Mouse (Mus musculus) midbrain, embryonic 15.5 days (tissue): ENCODE measurements around the gene Gm20388. TPM values are rescaled to one million over a fixed set of nuclear protein-coding genes. Genes with fewer than 3 reads are reported as not detected.
A peak's percentile ranks its signal among the peaks of the same experiment; 100 is the strongest.
"Not testable (repeated sequence)": the region's sequence is repeated elsewhere in the genome, so short reads cannot be mapped to it uniquely, and the experiment has no call there.

Source experiments
- ATAC-seq: fragments of 200-750 bp; cut with Nextera tagmentation; replicated peaks from 2 replicates; pipeline ENCODE4 v1.8.0; 2017; ENCODE audit warnings: moderate TSS enrichment
- H3K27ac ChIP-seq: fragments of 300-500 bp; sonication (generic); 2 replicates; pipeline ENCODE4 v1.5.1; 2015; ENCODE audit warnings: mild to moderate bottlenecking, inconsistent platforms
- H3K27me3 ChIP-seq: fragments of 300-500 bp; sonication (generic); replicated peaks from 2 replicates; pipeline ENCODE4 v1.6.1; 2015; ENCODE audit warnings: inconsistent platforms
- H3K36me3 ChIP-seq: fragments of 300-500 bp; sonication (generic); replicated peaks from 2 replicates; pipeline ENCODE4 v1.6.1; 2015; ENCODE audit warnings: inconsistent platforms
- H3K4me1 ChIP-seq: fragments of 300-500 bp; sonication (generic); 2 replicates; pipeline ENCODE4 v1.6.1; 2015; ENCODE audit warnings: inconsistent platforms
- H3K4me2 ChIP-seq: fragments of 300-500 bp; sonication (generic); 2 replicates; pipeline ENCODE4 v1.6.1; 2015; ENCODE audit warnings: inconsistent platforms, mild to moderate bottlenecking, moderate library complexity
- H3K4me3 ChIP-seq: fragments of 300-500 bp; sonication (generic); 2 replicates; pipeline ENCODE4 v1.5.1; 2015; ENCODE audit warnings: mild to moderate bottlenecking, inconsistent platforms
- H3K9ac ChIP-seq: fragments of 300-500 bp; sonication (generic); 2 replicates; pipeline ENCODE4 v1.6.1; 2015; ENCODE audit warnings: mild to moderate bottlenecking, inconsistent platforms
- H3K9me3 ChIP-seq: fragments of 300-500 bp; sonication (generic); 2 replicates; pipeline ENCODE4 v1.6.1; 2016; ENCODE audit warnings: inconsistent platforms
- WGBS: fragments of 180-500 bp; shearing (Covaris S2); methylation state at CpG from one replicate; pipeline ENCODE4 v1.1.7; 2015; ENCODE audit warnings: mixed read lengths; 5-methylcytosine and 5-hydroxymethylcytosine counted together
- polyA plus RNA-seq: library from polyadenylated mRNA; unstranded; fragments of >200 nt; fragmentation: Nextera tagmentation; extraction: Ambion mirVana; gene quantifications from 2 replicates; pipeline ENCODE4 v1.2.1, GENCODE M21; 2015

Gm20388 gene
- polyA plus RNA-seq, 1 experiment from 2014 or later: 5.6 TPM

DNA sequence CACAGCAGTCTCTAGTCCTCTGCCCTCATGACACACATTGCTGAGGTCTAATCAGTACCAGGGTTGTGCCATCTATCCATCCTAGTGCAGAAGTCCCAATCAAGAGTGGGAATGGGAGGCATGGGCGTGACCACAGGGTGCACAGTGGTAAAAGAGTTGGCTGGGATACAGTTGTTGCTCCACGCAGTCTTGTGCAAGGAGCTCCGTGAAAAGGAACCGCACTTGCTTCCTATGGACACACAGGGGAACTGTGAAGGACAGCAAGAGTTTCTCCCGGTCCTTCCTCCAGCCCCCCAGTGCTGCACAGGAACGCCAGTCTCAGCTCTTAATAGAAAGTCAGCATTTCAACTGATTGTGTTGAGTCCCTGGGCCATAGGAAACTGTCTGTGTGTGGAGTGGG, 4048.8 kb downstream of the Gm20388 start:
- H3K4me2 ChIP-seq: no peak overlapping the region
- H3K4me1 ChIP-seq: no peaks in the 10 kb centered on the region
- no peak for ATAC-seq
- no peak overlapping the region for H3K9ac ChIP-seq
- no peak overlapping the region for H3K27ac ChIP-seq
- no peaks in the 10 kb centered on the region for H3K9me3 ChIP-seq
- no peaks in the 10 kb centered on the region for H3K27me3 ChIP-seq
- H3K36me3 ChIP-seq: peaks cover 45% of the 10 kb centered on the region
- WGBS: 93% methylated on average over 6 of the region's 6 CpGs
- no peak overlapping the region for H3K4me3 ChIP-seq

DNA sequence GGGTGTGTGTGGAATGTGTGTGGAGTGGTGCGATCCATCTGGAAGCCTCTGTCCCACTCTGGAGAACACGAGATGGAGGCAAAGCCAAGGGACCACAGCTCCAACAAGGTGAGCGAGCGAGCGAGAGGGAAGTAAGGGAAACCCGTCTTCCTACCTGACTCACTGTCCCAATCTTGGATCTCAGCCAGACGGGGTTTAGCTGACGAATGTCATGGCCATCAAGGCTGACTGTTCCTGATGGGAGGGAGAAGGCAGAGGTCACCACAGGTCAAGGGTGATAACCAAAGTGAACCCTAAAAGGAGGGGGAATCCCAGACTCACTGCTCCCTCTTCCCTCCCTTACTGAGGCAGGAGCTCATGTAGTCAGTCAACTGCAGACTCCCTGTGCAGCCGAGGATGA, 4049.4 kb downstream of the Gm20388 start:
- no peak overlapping the region for H3K27ac ChIP-seq
- no peak for ATAC-seq
- H3K4me2 ChIP-seq: no peak overlapping the region
- H3K4me3 ChIP-seq: no peak overlapping the region
- no peaks in the 10 kb centered on the region for H3K27me3 ChIP-seq
- H3K9ac ChIP-seq: no peak overlapping the region
- 90% methylated on average over 9 of the region's 9 CpGs for WGBS
- H3K4me1 ChIP-seq: no peaks in the 10 kb centered on the region
- no peaks in the 10 kb centered on the region for H3K9me3 ChIP-seq
- H3K36me3 ChIP-seq: peaks cover 43% of the 10 kb centered on the region

DNA sequence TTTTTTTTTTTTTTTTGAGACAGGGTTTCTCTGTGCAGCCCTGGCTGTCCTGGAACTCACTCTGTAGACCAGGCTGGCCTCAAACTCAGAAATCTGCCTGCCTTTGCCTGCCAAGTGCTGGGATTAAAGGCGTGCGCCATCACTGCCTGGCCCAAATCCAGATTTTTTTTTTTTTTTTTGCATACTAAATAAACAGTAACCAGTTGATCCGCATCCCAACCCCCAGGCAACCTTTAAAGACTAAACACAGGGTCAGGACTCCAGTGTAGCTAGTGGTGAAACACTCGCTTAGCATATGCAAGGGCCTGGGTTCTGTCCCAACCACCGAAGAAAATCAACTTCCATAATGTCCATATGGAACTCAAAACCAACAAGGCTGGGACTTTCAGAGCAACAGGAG, 4049.9 kb downstream of the Gm20388 start:
- H3K4me3 ChIP-seq, H3K27me3 ChIP-seq, H3K27ac ChIP-seq, ATAC-seq, H3K9ac ChIP-seq, H3K9me3 ChIP-seq, H3K4me1 ChIP-seq, H3K4me2 ChIP-seq: not testable (repeated sequence)
- peaks cover 43% of the 10 kb centered on the region for H3K36me3 ChIP-seq
- WGBS: 74% methylated on average over 5 of the region's 5 CpGs

DNA sequence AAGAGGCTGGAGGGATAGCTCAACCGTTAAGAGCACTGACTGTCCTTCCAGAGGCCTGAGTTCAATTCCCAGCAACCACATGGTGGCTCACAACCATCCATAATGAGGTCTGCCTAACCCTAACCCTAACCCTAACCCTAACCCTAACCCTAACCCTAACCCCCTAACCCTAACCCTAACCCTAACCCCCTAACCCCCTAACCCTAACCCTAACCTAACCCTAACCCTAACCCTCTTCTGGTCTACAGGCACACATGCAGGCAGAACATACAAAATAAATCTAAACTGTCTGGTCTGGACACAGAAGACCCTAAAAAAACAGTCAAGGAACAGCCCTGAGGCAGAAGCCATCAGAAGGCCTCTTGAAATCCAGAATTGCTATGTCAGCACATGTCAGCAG, 4050.7 kb downstream of the Gm20388 start:
- no peak overlapping the region for H3K9ac ChIP-seq
- no peaks in the 10 kb centered on the region for H3K27me3 ChIP-seq
- no peak overlapping the region for H3K4me3 ChIP-seq
- no peak for ATAC-seq
- H3K36me3 ChIP-seq: peaks cover 43% of the 10 kb centered on the region
- no peaks in the 10 kb centered on the region for H3K9me3 ChIP-seq
- H3K4me2 ChIP-seq: no peak overlapping the region
- H3K4me1 ChIP-seq: no peaks in the 10 kb centered on the region
- H3K27ac ChIP-seq: no peak overlapping the region
- 50% methylated on average over 1 of the region's 1 CpGs for WGBS

DNA sequence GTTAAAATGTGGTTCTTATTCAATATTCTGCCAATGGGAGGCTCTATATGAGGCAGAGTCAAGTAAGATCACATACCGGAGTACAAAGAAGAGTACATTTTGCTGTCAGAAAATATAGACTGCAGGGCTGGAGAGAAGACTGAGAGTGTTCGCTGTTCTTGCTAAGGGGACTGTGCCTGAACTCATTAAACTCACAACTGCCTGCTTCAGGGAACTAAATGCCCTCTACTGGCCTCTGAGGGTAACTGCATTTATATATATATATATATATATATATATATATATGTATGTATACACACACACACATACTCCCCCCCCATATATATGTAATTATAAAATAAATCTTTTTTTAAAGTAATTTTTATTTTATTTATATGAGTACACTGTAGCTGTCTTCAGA, 4056.3 kb downstream of the Gm20388 start:
- no peak overlapping the region for H3K27ac ChIP-seq
- H3K4me1 ChIP-seq: no peaks in the 10 kb centered on the region
- no peak overlapping the region for H3K9ac ChIP-seq
- peaks cover 13% of the 10 kb centered on the region for H3K36me3 ChIP-seq
- H3K27me3 ChIP-seq: no peaks in the 10 kb centered on the region
- 65% methylated on average over 2 of the region's 2 CpGs for WGBS
- H3K4me3 ChIP-seq: no peak overlapping the region
- no peaks in the 10 kb centered on the region for H3K9me3 ChIP-seq
- no peak overlapping the region for H3K4me2 ChIP-seq
- ATAC-seq: no peak

DNA sequence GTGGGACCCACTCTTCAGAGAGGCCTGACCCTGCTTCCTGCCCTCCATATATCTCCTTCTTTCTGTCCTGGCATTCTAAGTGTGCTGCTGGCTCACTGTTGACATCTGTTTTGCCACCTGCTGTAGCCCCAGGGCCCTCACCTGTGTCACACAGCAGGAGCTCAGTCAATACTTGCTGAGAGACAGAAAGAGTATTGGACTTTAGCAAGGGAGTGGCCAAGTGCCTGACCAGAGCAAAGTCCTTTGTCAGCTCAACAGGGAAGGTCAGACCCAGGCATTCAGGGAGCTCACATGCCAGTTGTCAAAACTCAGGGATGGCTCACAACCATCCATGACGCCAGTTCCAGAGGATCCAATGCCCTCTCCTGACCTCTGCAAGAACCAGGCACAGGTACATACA, 4062.9 kb downstream of the Gm20388 start:
- 83% methylated on average over 1 of the region's 1 CpGs for WGBS
- Histone ChIP-seq H3K36me3 (no peaks in the 10 kb centered on the region), H3K27me3 (no peaks in the 10 kb centered on the region), H3K9me3 (no peaks in the 10 kb centered on the region), H3K4me3 (no peak overlapping the region), H3K9ac (no peak overlapping the region), H3K4me2 (no peak overlapping the region), H3K27ac (no peak overlapping the region), H3K4me1 (no peaks in the 10 kb centered on the region)
- ATAC-seq: no peak

DNA sequence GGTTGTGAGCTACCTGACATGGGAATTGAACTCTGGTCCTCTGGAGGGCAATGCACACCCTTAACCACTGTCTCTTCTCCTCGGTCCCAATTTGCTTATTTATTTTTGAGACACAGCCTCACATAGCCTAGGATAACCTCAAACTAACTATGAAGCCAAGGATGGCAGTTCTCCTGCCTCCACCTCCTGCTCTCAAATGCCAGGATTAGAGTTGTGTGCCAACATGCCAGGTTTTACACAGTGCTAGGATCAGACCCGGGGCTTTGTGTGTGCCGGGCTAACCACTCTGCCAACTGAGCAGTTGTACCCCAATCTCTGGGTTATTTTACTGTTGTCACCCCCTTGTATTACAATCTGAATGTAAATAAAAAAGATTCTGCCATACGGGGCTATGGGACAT, 4066.9 kb downstream of the Gm20388 start:
- Histone ChIP-seq H3K27me3 (no peaks in the 10 kb centered on the region), H3K27ac (no peak overlapping the region), H3K9ac (no peak overlapping the region), H3K4me3 (no peak overlapping the region), H3K4me2 (no peak overlapping the region), H3K9me3 (no peaks in the 10 kb centered on the region), H3K4me1 (peaks cover 22% of the 10 kb centered on the region), H3K36me3 (no peaks in the 10 kb centered on the region)
- ATAC-seq: no peak
- 91% methylated on average over 4 of the region's 4 CpGs for WGBS

DNA sequence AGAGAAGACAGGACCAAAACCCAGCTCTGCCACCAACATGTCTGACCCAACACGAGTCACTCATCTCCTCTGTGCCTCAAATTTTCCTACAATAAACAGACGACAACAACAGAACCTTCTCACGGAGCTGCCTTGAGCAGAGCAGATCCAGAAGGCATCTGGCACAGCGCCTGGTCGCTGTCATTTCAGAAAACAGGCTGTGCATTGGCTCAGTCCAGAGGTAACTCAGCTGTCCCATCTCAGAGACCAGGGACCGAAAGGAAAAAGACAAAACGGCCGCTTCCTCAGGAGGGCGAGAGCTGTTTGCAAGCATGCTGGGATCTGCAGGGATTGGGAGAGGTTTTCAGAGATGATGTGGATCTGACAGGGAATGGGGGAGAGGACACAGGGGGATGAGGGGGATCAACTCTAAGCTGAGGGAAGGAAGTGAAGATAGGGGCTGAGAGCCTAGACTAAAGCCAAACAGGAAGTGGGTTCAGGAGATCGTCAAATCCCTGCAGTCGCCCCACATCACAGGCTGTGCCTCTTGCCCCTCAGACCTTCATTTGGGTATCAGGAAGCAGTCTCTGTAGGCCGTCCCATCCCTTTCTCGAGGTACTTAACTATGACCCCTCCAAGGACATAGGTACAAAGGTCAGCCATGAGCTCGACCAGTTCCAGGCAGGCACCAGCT, 4067.7 kb downstream of the Gm20388 start:
- Histone ChIP-seq H3K4me1 (peaks cover 25% of the 10 kb centered on the region), H3K36me3 (no peaks in the 10 kb centered on the region), H3K4me3 (no peak overlapping the region), H3K4me2 (no peak overlapping the region), H3K9me3 (no peaks in the 10 kb centered on the region), H3K27ac (no peak overlapping the region), H3K9ac (no peak overlapping the region), H3K27me3 (no peaks in the 10 kb centered on the region)
- WGBS: 79% methylated on average over 14 of the region's 14 CpGs
- no peak for ATAC-seq

DNA sequence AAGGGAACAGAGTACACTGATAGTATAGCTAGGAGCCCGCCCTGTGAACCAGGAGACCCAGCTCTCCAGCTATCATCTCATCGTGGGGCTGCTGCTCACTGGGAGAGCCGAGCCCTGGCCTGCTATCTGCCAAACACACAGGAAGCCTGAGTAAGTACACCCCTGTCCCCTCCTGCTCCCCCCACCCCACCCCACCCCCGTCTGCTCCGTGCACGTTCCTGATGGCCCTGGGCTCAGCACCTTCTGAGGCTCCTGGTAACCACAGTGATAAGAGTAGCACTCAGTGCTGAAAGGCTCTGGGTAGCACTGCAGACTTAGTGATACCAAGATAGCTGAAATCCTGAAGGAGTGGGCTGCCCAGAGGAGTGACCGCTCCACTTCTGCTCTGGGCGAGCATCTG, 4068.3 kb downstream of the Gm20388 start:
- WGBS: 85% methylated on average over 8 of the region's 8 CpGs
- H3K9me3 ChIP-seq: no peaks in the 10 kb centered on the region

DNA sequence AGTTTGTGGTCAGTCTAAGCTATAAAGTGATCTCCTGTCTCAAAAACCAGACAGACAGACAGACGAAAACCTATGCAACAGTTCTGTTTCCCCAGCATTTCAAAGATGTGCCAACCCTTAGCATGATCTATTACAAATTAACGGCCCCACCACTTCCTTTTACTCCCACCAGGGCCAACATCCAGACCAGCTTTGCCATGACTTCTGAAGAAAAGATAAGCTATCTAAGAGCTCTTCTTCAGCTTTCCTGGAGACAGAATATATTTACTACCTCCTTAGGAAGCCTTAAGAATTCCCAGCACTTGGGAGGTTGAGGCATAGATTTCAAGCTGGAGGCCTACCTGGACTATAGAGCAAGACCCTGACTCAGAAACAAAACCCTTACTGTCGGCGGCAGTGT, 4069.6 kb downstream of the Gm20388 start:
- no peak overlapping the region for H3K9ac ChIP-seq
- H3K36me3 ChIP-seq: no peaks in the 10 kb centered on the region
- no peaks in the 10 kb centered on the region for H3K9me3 ChIP-seq
- 84% methylated on average over 4 of the region's 4 CpGs for WGBS
- 0 out of 2 replicates have a peak overlapping the region, but pooled peaks have one; percentile 16 for H3K4me2 ChIP-seq
- no peaks in the 10 kb centered on the region for H3K27me3 ChIP-seq
- peaks cover 26% of the 10 kb centered on the region for H3K4me1 ChIP-seq
- ATAC-seq: no peak
- no peak overlapping the region for H3K27ac ChIP-seq
- H3K4me3 ChIP-seq: no peak overlapping the region

More for the DNA sequence above, 4068.3 kb downstream of the Gm20388 start:
- no peak for ATAC-seq
- H3K4me1 ChIP-seq: peaks cover 26% of the 10 kb centered on the region
- H3K4me3 ChIP-seq: no peak overlapping the region
- no peak overlapping the region for H3K9ac ChIP-seq
- no peaks in the 10 kb centered on the region for H3K27me3 ChIP-seq
- no peak overlapping the region for H3K4me2 ChIP-seq
- no peaks in the 10 kb centered on the region for H3K36me3 ChIP-seq
- no peak overlapping the region for H3K27ac ChIP-seq

DNA sequence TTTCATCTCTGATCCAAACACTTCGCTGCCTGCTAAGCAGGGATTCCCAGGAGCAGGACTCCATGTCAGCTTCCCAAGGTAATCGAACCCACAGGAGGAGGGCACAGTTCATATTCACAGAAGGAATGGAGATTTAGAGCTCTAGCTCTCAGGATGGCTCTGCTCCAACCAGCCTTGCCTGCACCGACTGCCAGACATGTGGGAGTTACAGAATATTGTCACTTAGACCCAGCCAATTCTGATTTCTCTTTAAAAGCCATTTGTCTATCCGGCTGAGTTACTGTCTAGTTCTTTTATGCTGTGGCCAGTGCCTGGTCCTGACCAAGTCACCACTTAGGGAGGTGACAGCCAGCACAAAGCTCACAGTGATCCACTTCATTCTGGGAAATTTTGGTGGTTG, 4071.0 kb downstream of the Gm20388 start:
- 47% methylated on average over 4 of the region's 4 CpGs for WGBS
- 0 out of 2 replicates have a peak overlapping the region, but pooled peaks have one; percentile 5 for H3K9ac ChIP-seq
- no peak for ATAC-seq

DNA sequence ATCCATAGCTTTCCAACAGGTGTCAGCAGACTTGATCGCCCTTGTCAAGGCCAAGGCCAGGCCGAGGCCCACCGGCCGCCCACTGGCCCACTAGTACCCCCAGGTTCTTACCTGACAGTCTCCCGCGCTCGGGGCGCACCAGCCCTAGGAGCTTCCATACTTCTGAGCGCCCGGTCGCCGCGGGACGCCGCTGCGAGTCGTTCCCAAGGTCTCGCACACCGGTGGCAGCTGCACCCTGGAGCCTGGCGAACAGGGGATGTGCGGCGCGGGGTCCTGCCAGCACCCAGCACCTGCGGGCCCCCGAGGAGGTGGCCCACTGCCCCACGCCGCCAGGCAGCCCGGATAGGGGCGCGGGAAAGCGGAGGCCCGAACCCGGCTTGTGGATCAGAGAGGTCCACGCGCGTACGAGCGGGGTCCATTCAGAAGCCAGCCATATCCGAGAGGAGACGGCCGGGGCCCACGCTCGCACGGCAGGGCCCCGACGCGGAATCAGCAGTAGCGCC, 4071.7 kb downstream of the Gm20388 start:
- Histone ChIP-seq H3K36me3 (no peaks in the 10 kb centered on the region), H3K4me3 (peak overlapping the region; percentile 69), H3K4me1 (peaks cover 26% of the 10 kb centered on the region), H3K4me2 (peak overlapping the region; percentile 95), H3K9ac (peak overlapping the region; percentile 83), H3K27me3 (no peaks in the 10 kb centered on the region), H3K9me3 (no peaks in the 10 kb centered on the region), H3K27ac (peak overlapping the region; percentile 75)
- WGBS: under 1% methylated on average over 43 of the region's 48 CpGs
- ATAC-seq: peak; percentile 55; the same call in 1 of the 2 replicates

More for the DNA sequence above, 4071.0 kb downstream of the Gm20388 start:
- Histone ChIP-seq H3K36me3 (no peaks in the 10 kb centered on the region), H3K27ac (no peak overlapping the region), H3K4me3 (peak overlapping the region; percentile 69), H3K4me1 (peaks cover 26% of the 10 kb centered on the region), H3K27me3 (no peaks in the 10 kb centered on the region), H3K9me3 (no peaks in the 10 kb centered on the region), H3K4me2 (peak overlapping the region; percentile 95)

DNA sequence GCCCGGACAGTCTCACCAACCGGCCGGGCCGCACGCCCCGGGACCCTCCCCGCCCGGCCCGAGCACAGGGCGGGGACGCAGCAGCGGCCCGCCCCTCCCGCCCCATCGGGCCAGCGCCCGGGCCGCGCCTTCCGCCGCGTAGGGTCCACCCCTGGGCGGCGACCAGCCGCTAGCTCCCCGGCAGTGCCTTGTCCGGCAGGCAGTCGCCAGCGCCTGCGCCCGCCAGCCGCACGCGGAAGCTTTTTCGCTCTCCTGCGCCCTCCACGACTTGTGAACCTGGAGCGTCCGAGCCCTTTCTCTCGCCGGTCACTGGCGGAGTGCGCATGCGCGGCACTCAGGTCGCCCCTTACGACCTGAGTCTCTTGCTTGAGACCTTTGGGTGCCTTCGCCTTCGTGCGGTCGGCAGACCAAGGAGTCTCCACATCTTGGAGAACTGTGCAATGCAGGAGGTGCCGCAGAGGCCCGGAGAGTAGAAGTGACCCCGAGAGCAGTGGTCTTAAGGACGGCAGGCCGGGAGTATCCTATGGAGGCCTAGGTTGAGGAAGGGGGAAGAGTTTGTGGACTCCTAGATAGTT, 4072.3 kb downstream of the Gm20388 start, which contains the start of gene Abcb10:
TSS of gene Abcb10 (minus strand) at position 297 of the 575 bp plus-strand sequence.
- peak; percentile 87 for ATAC-seq
- no peaks in the 10 kb centered on the region for H3K9me3 ChIP-seq
- H3K4me2 ChIP-seq: peak within 1 kb of the TSS; percentile 95
- H3K9ac ChIP-seq: peak within 1 kb of the TSS; percentile 83
- no peaks in the 10 kb centered on the region for H3K27me3 ChIP-seq
- H3K4me1 ChIP-seq: peaks cover 26% of the 10 kb centered on the region
- under 1% methylated on average over 41 of the region's 56 CpGs for whole genome bisulfite sequencing
- H3K4me3 ChIP-seq: peak within 1 kb of the TSS; percentile 69
- H3K36me3 ChIP-seq: no peaks in the 10 kb centered on the region
- peak within 1 kb of the TSS; percentile 75 for H3K27ac ChIP-seq
